Mouse (Mus musculus): ENCODE data around the gene Zfp839. TPM values are rescaled to one million over a fixed set of nuclear protein-coding genes. Genes with fewer than 3 reads are reported as not detected.

The Zfp839 gene
- polyA plus RNA-seq, 1 experiment from 2014 or later: 3.8 TPM

GRCm38 (mm10) chr12:110889036-110890020 lies 39.3 kb downstream of the Zfp839 start, which contains the start of the genes Cinp and Tecpr2:
Cinp (minus strand) TSS chr12:110889145.
Tecpr2 (plus strand) TSS chr12:110889264.
- WGBS: under 1% methylated on average over 71 of the region's 74 CpGs

DNA sequence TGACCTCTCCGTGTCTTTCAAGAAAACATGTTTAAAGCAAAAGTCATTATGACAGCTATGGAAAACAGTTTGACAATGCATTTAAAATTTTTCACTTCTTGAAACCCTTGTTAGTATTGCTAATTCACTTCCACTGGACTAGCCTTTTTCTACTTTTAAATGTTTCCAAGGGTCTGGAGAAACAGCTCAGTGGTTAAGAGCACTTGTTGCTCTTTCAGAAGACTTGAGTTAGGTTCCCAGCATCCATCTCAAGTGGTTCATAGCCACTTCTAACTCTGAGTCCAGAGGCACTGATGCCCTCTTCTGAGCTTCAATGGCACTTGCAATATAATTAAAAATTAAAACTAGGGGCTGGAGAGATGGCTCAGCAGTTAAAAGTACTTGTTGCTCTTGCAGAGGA lies 41.8 kb downstream of the Zfp839 start:
- Histone ChIP-seq H3K9ac (no peak overlapping the region), H3K27ac (no peak overlapping the region), H3K36me3 (replicated peaks; ENCODE audit: control insufficient read depth, insufficient read depth) (peaks cover 7% of the 10 kb centered on the region; the same call in 1 of the 2 replicates), H3K4me3 (replicated peaks; ENCODE audit: low read length) (no peak overlapping the region), H3K9me3 (ENCODE audit: control insufficient read depth, low read length) (no peaks in the 10 kb centered on the region), H3K4me1 (replicated peaks; ENCODE audit: control insufficient read depth, insufficient read depth, low read length) (peaks cover 18% of the 10 kb centered on the region), H3K27me3 (ENCODE audit: control insufficient read depth, insufficient read depth, low read length) (no peaks in the 10 kb centered on the region), H3K4me2 (replicated peaks) (no peak overlapping the region)
- ATAC-seq (ENCODE audit: low FRiP score) (no peak), DNase-seq (ENCODE audit: low spot score) (no peak)
- 97% methylated on average over 1 of the region's 1 CpGs for WGBS

More at GRCm38 (mm10) chr12:110889036-110890020, 39.3 kb downstream of the Zfp839 start, which contains the start of the genes Cinp and Tecpr2:
- Histone ChIP-seq H3K4me2 (replicated peaks) (peak within 1 kb of the TSS; percentile 96), H3K9ac (peak within 1 kb of the TSS; percentile 85), H3K9me3 (ENCODE audit: control insufficient read depth, low read length) (no peaks in the 10 kb centered on the region), H3K4me3 (replicated peaks; ENCODE audit: low read length) (peak within 1 kb of the TSS; percentile 79), H3K4me1 (replicated peaks; ENCODE audit: control insufficient read depth, insufficient read depth, low read length) (peaks cover 18% of the 10 kb centered on the region), H3K27ac (peak within 1 kb of the TSS; percentile 93), H3K36me3 (replicated peaks; ENCODE audit: control insufficient read depth, insufficient read depth) (no peaks in the 10 kb centered on the region), H3K27me3 (ENCODE audit: control insufficient read depth, insufficient read depth, low read length) (no peaks in the 10 kb centered on the region)
- peak; percentile 99 for ATAC-seq (ENCODE audit: low FRiP score)
- peak; percentile 99 for DNase-seq (ENCODE audit: low spot score)

- H3K27ac ChIP-seq: no peak overlapping the region
- no peaks in the 10 kb centered on the region for H3K27me3 ChIP-seq (ENCODE audit: control insufficient read depth, insufficient read depth, low read length)
- peaks cover 21% of the 10 kb centered on the region; the same call in 1 of the 2 replicates for H3K36me3 ChIP-seq (replicated peaks; ENCODE audit: control insufficient read depth, insufficient read depth)
- ATAC-seq (ENCODE audit: low FRiP score): no peak
- H3K4me1 ChIP-seq (replicated peaks; ENCODE audit: control insufficient read depth, insufficient read depth, low read length): no peaks in the 10 kb centered on the region
- WGBS: 81% methylated on average over 4 of the region's 4 CpGs
- no peak overlapping the region for H3K4me3 ChIP-seq (replicated peaks; ENCODE audit: low read length)
- no peaks in the 10 kb centered on the region for H3K9me3 ChIP-seq (ENCODE audit: control insufficient read depth, low read length)
- no peak overlapping the region for H3K9ac ChIP-seq
- no peak overlapping the region for H3K4me2 ChIP-seq (replicated peaks)
- DNase-seq (ENCODE audit: low spot score): no peak
These were observed 52.1 kb downstream of the Zfp839 start for GRCm38 (mm10) chr12:110902106-110902505.

GRCm38 (mm10) chr12:110903536-110903935 lies 53.5 kb downstream of the Zfp839 start:
- H3K4me2 ChIP-seq (replicated peaks): no peak overlapping the region
- no peak for DNase-seq (ENCODE audit: low spot score)
- peaks cover 16% of the 10 kb centered on the region; the same call in 1 of the 2 replicates for H3K36me3 ChIP-seq (replicated peaks; ENCODE audit: control insufficient read depth, insufficient read depth)
- ATAC-seq (ENCODE audit: low FRiP score): no peak
- no peak overlapping the region for H3K27ac ChIP-seq
- no peak overlapping the region for H3K9ac ChIP-seq
- no peaks in the 10 kb centered on the region for H3K27me3 ChIP-seq (ENCODE audit: control insufficient read depth, insufficient read depth, low read length)
- no peaks in the 10 kb centered on the region for H3K4me1 ChIP-seq (replicated peaks; ENCODE audit: control insufficient read depth, insufficient read depth, low read length)
- H3K9me3 ChIP-seq (ENCODE audit: control insufficient read depth, low read length): no peaks in the 10 kb centered on the region
- H3K4me3 ChIP-seq (replicated peaks; ENCODE audit: low read length): no peak overlapping the region
- 93% methylated on average over 2 of the region's 2 CpGs for WGBS

DNA sequence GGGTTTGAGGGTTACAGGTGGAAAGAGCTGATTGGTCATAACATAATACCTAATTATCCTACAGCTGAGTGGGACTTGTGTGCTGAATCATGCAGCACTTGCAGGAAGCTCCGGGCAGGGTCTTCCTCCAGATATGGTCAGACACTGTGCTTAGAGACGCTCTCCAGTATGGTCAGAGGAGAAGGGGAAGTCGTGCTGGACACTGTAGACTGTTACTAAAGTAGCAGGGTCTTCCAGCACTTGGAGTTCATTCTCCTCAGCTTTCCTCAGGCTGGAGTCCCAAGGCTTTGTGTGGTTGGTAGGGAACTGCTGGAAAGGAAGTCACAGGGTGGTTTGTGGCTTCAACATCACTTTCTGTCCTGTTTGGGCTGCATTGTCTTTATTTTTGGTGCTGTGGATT lies 57.8 kb downstream of the Zfp839 start:
- DNase-seq (ENCODE audit: low spot score) (no peak), ATAC-seq (ENCODE audit: low FRiP score) (no peak)
- Histone ChIP-seq H3K4me3 (replicated peaks; ENCODE audit: low read length) (no peak overlapping the region), H3K9ac (no peak overlapping the region), H3K27me3 (ENCODE audit: control insufficient read depth, insufficient read depth, low read length) (no peaks in the 10 kb centered on the region), H3K4me2 (replicated peaks) (no peak overlapping the region), H3K4me1 (replicated peaks; ENCODE audit: control insufficient read depth, insufficient read depth, low read length) (no peaks in the 10 kb centered on the region), H3K27ac (no peak overlapping the region), H3K36me3 (replicated peaks; ENCODE audit: control insufficient read depth, insufficient read depth) (0 out of 2 replicates have a peak, but pooled peaks cover 3% of the 10 kb centered on the region), H3K9me3 (ENCODE audit: control insufficient read depth, low read length) (no peaks in the 10 kb centered on the region)
- WGBS: 91% methylated on average over 3 of the region's 3 CpGs

DNA sequence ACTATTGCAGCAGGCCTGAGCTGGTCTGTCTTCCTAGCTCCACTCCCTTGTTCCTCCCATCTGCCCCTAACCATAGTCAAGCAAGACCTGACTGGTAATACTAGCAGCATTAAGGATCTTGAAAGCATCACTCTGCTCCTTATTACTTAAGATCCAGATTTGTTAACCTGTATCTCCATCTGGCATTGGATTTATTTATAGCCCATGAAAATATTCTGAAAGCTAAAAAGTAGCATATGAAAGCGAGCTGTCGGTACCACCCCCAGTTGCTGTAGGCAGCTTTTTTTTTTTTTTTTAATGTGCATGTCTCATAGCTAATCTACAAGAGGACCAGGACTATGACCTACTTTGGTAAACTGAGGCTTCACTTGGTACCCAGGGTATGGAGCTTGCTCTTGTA lies 59.9 kb downstream of the Zfp839 start:
- Histone ChIP-seq H3K27me3 (ENCODE audit: control insufficient read depth, insufficient read depth, low read length) (no peaks in the 10 kb centered on the region), H3K27ac (no peak overlapping the region), H3K36me3 (replicated peaks; ENCODE audit: control insufficient read depth, insufficient read depth) (peaks cover 6% of the 10 kb centered on the region; the same call in 1 of the 2 replicates), H3K4me1 (replicated peaks; ENCODE audit: control insufficient read depth, insufficient read depth, low read length) (no peaks in the 10 kb centered on the region), H3K9ac (no peak overlapping the region), H3K9me3 (ENCODE audit: control insufficient read depth, low read length) (no peaks in the 10 kb centered on the region), H3K4me2 (replicated peaks) (no peak overlapping the region), H3K4me3 (replicated peaks; ENCODE audit: low read length) (no peak overlapping the region)
- DNase-seq (ENCODE audit: low spot score): no peak
- no peak for ATAC-seq (ENCODE audit: low FRiP score)
- WGBS: 94% methylated on average over 2 of the region's 2 CpGs

DNA sequence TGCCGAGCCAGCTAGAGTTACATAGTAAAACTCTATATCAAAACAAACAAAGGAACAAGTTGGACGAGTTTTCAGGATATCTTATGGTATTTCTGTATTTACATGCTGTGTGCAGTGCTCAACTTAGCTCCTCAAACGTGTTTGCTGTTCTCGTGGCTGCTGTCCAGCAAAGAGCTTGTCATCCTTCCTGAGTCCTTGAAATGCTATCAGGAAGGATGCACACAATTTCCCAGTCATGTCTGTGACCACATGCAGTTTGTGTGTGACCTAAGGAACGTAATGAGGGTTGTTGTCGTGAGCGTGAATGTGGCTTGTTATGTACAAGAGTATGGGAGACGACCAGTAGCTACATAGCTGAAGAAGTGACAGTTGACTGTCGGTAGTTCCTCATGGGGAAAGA lies 65.7 kb downstream of the Zfp839 start:
- no peaks in the 10 kb centered on the region for H3K4me1 ChIP-seq (replicated peaks; ENCODE audit: control insufficient read depth, insufficient read depth, low read length)
- H3K27me3 ChIP-seq (ENCODE audit: control insufficient read depth, insufficient read depth, low read length): no peaks in the 10 kb centered on the region
- H3K27ac ChIP-seq: no peak overlapping the region
- peaks cover 49% of the 10 kb centered on the region for H3K36me3 ChIP-seq (replicated peaks; ENCODE audit: control insufficient read depth, insufficient read depth)
- H3K4me2 ChIP-seq (replicated peaks): no peak overlapping the region
- H3K9me3 ChIP-seq (ENCODE audit: control insufficient read depth, low read length): no peaks in the 10 kb centered on the region
- ATAC-seq (ENCODE audit: low FRiP score): no peak
- DNase-seq (ENCODE audit: low spot score): no peak
- WGBS: 92% methylated on average over 9 of the region's 9 CpGs
- H3K4me3 ChIP-seq (replicated peaks; ENCODE audit: low read length): no peak overlapping the region
- H3K9ac ChIP-seq: no peak overlapping the region

Other genes starting within 250 kb of the Zfp839 start
- gene Dync1h1, start 248.8 kb upstream of the Zfp839 start, polyA plus RNA-seq (2014; fragmentation: Nextera tagmentation; extraction: Ambion mirVana): 114 and 117 TPM in 2 replicates
- 0.28 and 0.37 TPM in 2 replicates for gene 1700001K19Rik, start 167.6 kb upstream of the Zfp839 start, polyA plus RNA-seq (2014; fragmentation: Nextera tagmentation; extraction: Ambion mirVana)
- gene Hsp90aa1, start 147.5 kb upstream of the Zfp839 start, polyA plus RNA-seq (2014; fragmentation: Nextera tagmentation; extraction: Ambion mirVana): 1,388 and 1,430 TPM in 2 replicates
- 21.8 and 26.6 TPM in 2 replicates for gene Wdr20, start 112.3 kb upstream of the Zfp839 start, polyA plus RNA-seq (2014; fragmentation: Nextera tagmentation; extraction: Ambion mirVana)
- 14.3 and 17.5 TPM in 2 replicates for gene Mok, start 9.3 kb upstream of the Zfp839 start, polyA plus RNA-seq (2014; fragmentation: Nextera tagmentation; extraction: Ambion mirVana)
- gene Cinp, start 38.9 kb downstream of the Zfp839 start, polyA plus RNA-seq (2014; fragmentation: Nextera tagmentation; extraction: Ambion mirVana): 86.2 and 88.0 TPM in 2 replicates
- 6.6 and 7.0 TPM in 2 replicates for gene Tecpr2, start 39.0 kb downstream of the Zfp839 start, polyA plus RNA-seq (2014; fragmentation: Nextera tagmentation; extraction: Ambion mirVana)
- 7.1 and 10.2 TPM in 2 replicates for gene Ankrd9, start 128.8 kb downstream of the Zfp839 start, polyA plus RNA-seq (2014; fragmentation: Nextera tagmentation; extraction: Ambion mirVana)
- gene Rcor1, start 189.1 kb downstream of the Zfp839 start, polyA plus RNA-seq (2014; fragmentation: Nextera tagmentation; extraction: Ambion mirVana): 6.6 and 6.8 TPM in 2 replicates